Comparison of ENCODE assay signal across 8 mouse cellular contexts in genomic region chr7:79659578-79660290, GRCm38 (mm10). TPM values are rescaled to one million over a fixed set of nuclear protein-coding genes. Genes with fewer than 3 reads are reported as not detected.
DNase-seq lines count a peak whose midpoint lies in the region; ATAC-seq lines count a peak whose summit lies in the region.

TSS of gene Ticrr (plus strand) at chr7:79660196.

- peaks cover 10% of the 10 kb centered on the region for H3K4me1 ChIP-seq in hindbrain, embryonic 14.5 days (replicated peaks; ENCODE audit: control insufficient read depth, insufficient read depth, low read length)

- no peaks in the 10 kb centered on the region for H3K27me3 ChIP-seq in hindbrain, embryonic 14.5 days (ENCODE audit: control insufficient read depth, insufficient read depth, low read length)

- no peaks in the 10 kb centered on the region for H3K36me3 ChIP-seq in hindbrain, embryonic 14.5 days (replicated peaks; ENCODE audit: control insufficient read depth, insufficient read depth)

- no peaks in the 10 kb centered on the region for H3K9me3 ChIP-seq in hindbrain, embryonic 14.5 days (ENCODE audit: control insufficient read depth, low read length)

- peak; percentile 100 for ATAC-seq in hindbrain, embryonic 14.5 days (ENCODE audit: low FRiP score)

- H3K27ac ChIP-seq in hindbrain, embryonic 14.5 days, result no peak within 1 kb of the TSS

- peak within 1 kb of the TSS; percentile 87 for H3K4me3 ChIP-seq in hindbrain, embryonic 14.5 days (replicated peaks; ENCODE audit: low read length)

- under 1% methylated on average over 39 of the region's 39 CpGs for WGBS in hindbrain, embryonic 14.5 days

- DNase-seq in R1 (ENCODE audit: low read depth, low spot score), result peak; percentile 100
- peak; percentile 92 to 96 for DNase-seq in cerebellum, postnatal 25 days
- peak; percentile 89 to 93 for DNase-seq in frontal cortex, postnatal 25 days (ENCODE audit: low spot score in 2 of 2)
- peak; percentile 95 for DNase-seq in hindbrain, embryonic 14.5 days (ENCODE audit: low spot score)
- peak; percentile 90 to 91 for DNase-seq in layer of hippocampus, postnatal 36 days
- DNase-seq in lung, postnatal 36 days, result peak; percentile 99
- DNase-seq in retina, postnatal 1 day, result peak; percentile 99
- peak; percentile 90 to 94 for DNase-seq in urinary bladder, adult 18-20 months (ENCODE audit: low spot score in 2 of 2)

- H3K4me2 ChIP-seq in hindbrain, embryonic 14.5 days (replicated peaks), result peak within 1 kb of the TSS; percentile 86

- peak within 1 kb of the TSS; percentile 53 for H3K9ac ChIP-seq in hindbrain, embryonic 14.5 days

RNA-seq across cellular contexts. Expression of gene Ticrr, which starts in this region (rescaled TPM):
- polyA plus RNA-seq in hindbrain, embryonic 14.5 days (2014; fragmentation: Nextera tagmentation; extraction: Ambion mirVana), result 1.8 and 2.8 TPM in 2 replicates
- under 1 TPM; 0.10 to 0.20 TPM for total RNA-seq in layer of hippocampus, postnatal 36 days (2021)

Comparison
In these comparisons a context has a peak if more than half of its experiments do, and no peak if none do; other contexts are left out.
1. Peak in DNase-seq in layer of hippocampus, postnatal 36 days; RNA of the gene not detected or under 1 TPM.